Mouse (Mus musculus) thymus, adult 2 months (tissue): ENCODE measurements around the gene Gsn.

Source experiments
- CTCF ChIP-seq: fragments of 200-500 bp; IDR thresholded peaks from 2 replicates; pipeline ENCODE4 v1.5.1; 2012; ENCODE audit warnings: mild to moderate bottlenecking, control low read depth, low read length, moderate library complexity, borderline replicate concordance; ENCODE audit not compliant: control insufficient read depth, poor library complexity, insufficient read depth; ENCODE audit errors: extremely low read depth
- POLR2A ChIP-seq: fragments of 200-500 bp; IDR thresholded peaks from 2 replicates; pipeline ENCODE4 v1.6.1; 2012; ENCODE audit warnings: mild to moderate bottlenecking, low read length, control low read depth, moderate library complexity; ENCODE audit not compliant: control insufficient read depth, poor library complexity, insufficient read depth; ENCODE audit errors: extremely low read depth

DNA sequence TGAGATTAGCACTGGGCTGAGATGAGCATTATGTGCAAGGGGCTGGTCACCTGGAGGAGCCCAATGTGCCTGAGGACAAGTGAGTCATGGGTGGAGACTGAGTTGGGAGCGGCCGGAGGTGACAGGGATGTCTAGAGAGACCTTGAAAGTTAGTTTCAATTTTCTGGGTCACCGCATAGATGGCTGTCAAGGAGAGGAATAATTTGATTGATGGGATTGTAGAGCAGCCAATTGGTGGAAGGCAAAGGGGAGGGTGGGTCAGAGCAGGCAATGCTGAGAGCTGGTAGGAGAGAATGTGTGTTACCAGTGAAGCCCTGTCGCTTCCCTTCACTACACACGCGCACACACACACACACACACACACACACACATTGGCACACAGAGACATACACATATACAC lies 13.0 kb downstream of the Gsn start:
- TF ChIP-seq CTCF, result no peak
- no peak for TF ChIP-seq POLR2A
